Mouse (Mus musculus): ENCODE results near the gene Akain1.

The Akain1 gene

GRCm38 (mm10) chr17:69479261-69479660 is 40.1 kb downstream of the Akain1 start:
- no peak for DNase-seq (ENCODE audit: low spot score in 2 of 2)

- DNase-seq (ENCODE audit: low spot score in 2 of 2) = no peak
Measured at GRCm38 (mm10) chr17:69487116-69487515, 48.0 kb downstream of the Akain1 start.

- no peak for DNase-seq (ENCODE audit: low spot score in 2 of 2)
Measured at GRCm38 (mm10) chr17:69487884-69488283, 48.8 kb downstream of the Akain1 start.

- no peak for DNase-seq (ENCODE audit: low spot score in 2 of 2)
Measured at GRCm38 (mm10) chr17:69488826-69489225, 49.7 kb downstream of the Akain1 start.

GRCm38 (mm10) chr17:69492368-69492767 is 53.2 kb downstream of the Akain1 start:
- DNase-seq (ENCODE audit: low spot score in 2 of 2) = no peak

GRCm38 (mm10) chr17:69495531-69495930 is 56.4 kb downstream of the Akain1 start:
- DNase-seq (ENCODE audit: low spot score in 2 of 2) = peak in 1 of 2 experiments; percentile 29

- DNase-seq (ENCODE audit: low spot score in 2 of 2) = no peak
Measured at GRCm38 (mm10) chr17:69496125-69496524, 57.0 kb downstream of the Akain1 start.

- no peak for DNase-seq (ENCODE audit: low spot score in 2 of 2)
Measured at GRCm38 (mm10) chr17:69497315-69497714, 58.2 kb downstream of the Akain1 start.

GRCm38 (mm10) chr17:69498913-69499312 is 59.8 kb downstream of the Akain1 start:
- DNase-seq (ENCODE audit: low spot score in 2 of 2) = no peak

GRCm38 (mm10) chr17:69499441-69499840 is 60.3 kb downstream of the Akain1 start:
- no peak for DNase-seq (ENCODE audit: low spot score in 2 of 2)

- no peak for DNase-seq (ENCODE audit: low spot score in 2 of 2)
Measured at GRCm38 (mm10) chr17:69506070-69506469, 66.9 kb downstream of the Akain1 start.

GRCm38 (mm10) chr17:69516344-69516907 is 77.3 kb downstream of the Akain1 start:
- DNase-seq (ENCODE audit: low spot score in 2 of 2) = no peak

GRCm38 (mm10) chr17:69531472-69531871 is 92.3 kb downstream of the Akain1 start:
- no peak for DNase-seq (ENCODE audit: low spot score in 2 of 2)

All from thymus, postnatal 10 days (tissue).